Mouse (Mus musculus): Measurements from ENCODE around the gene Apof. TPM values are rescaled to one million over a fixed set of nuclear protein-coding genes. Genes with fewer than 3 reads are reported as not detected.

Apof gene
- not detected in 2 replicates for polyA plus RNA-seq (2014; fragmentation: Nextera tagmentation; extraction: Ambion mirVana)

DNA sequence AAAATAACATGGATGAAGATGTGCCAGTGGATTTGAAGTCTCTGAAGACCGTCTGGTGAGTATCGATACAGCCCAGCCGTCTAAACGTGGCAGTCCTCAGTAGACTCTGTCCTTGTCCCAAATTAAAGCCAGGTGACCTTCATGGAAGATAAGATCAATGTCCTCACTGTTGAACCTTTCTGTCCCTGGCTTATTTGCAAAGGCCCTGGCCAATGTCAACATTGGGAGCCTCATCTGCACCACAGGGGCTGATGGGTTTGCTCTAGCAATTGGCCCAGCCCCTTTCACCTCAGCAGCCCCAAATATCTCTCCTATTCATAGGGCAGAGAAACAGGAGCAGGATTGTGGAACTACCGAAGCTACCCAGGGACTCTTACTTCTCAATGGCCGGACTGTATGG, at the start of gene Apof:
Gene Apof, plus strand, starts transcription at position 301 of the 400 bp plus-strand sequence.
- no peaks in the 10 kb centered on the region for H3K9me3 ChIP-seq (ENCODE audit: control insufficient read depth, low read length)
- WGBS, result 87% methylated on average over 6 of the region's 6 CpGs
- no peaks in the 10 kb centered on the region for H3K36me3 ChIP-seq (ENCODE audit: control insufficient read depth, insufficient read depth, low read length)
- H3K4me3 ChIP-seq (ENCODE audit: low read length), result no peak within 1 kb of the TSS
- H3K27me3 ChIP-seq (ENCODE audit: control insufficient read depth, insufficient read depth, low read length), result no peaks in the 10 kb centered on the region
- no peak within 1 kb of the TSS for H3K4me2 ChIP-seq (replicated peaks; ENCODE audit: low read depth, low read length)
- no peaks in the 10 kb centered on the region for H3K4me1 ChIP-seq (ENCODE audit: control insufficient read depth, insufficient read depth, low read length)
- H3K9ac ChIP-seq (ENCODE audit: low read depth, low read length), result no peak within 1 kb of the TSS
- ATAC-seq (ENCODE audit: low FRiP score, low TSS enrichment), result no peak
- no peak within 1 kb of the TSS for H3K27ac ChIP-seq (ENCODE audit: low read depth, low read length)

DNA sequence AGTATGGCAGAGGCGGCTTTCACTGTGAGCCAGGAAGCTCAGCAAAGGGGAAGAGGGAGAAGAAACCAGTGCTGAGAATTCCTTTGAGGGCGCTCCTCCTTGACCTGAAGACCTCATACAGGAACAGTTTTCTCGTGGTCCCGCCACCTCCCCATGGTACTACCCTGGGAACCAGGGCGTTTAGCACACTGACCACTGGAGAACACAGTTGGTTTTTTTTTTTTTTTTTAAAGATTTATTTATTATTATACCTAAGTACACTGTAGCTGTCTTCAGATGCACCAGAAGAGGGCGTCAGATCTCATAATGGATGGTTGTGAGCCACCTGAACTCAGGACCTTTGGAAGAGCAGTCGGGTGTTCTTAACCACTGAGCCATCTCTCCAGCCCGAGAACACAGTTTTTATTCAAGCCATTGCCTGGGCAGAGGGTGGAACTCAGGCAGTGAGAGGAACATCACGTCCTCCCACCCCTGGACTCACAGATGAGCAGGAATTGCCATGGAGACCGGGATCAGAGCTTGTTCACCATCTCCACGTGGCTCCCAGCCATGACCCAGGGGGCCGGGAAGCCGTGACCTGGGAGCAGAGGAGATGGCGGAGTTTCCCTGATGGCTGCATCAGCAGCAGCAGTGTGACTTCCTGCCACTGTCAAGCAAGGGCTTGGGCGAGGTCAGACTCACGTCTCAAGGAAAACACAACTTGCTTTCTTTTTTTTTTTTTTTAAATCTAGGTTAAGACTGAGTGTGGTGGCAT, 46.8 kb upstream of the Apof start:
- H3K27ac ChIP-seq (ENCODE audit: low read depth, low read length), result no peak overlapping the region
- no peaks in the 10 kb centered on the region for H3K36me3 ChIP-seq (ENCODE audit: control insufficient read depth, insufficient read depth, low read length)
- H3K27me3 ChIP-seq (ENCODE audit: control insufficient read depth, insufficient read depth, low read length), result no peaks in the 10 kb centered on the region
- no peak for ATAC-seq (ENCODE audit: low FRiP score, low TSS enrichment)
- WGBS, result 43% methylated on average over 16 of the region's 16 CpGs
- no peak overlapping the region for H3K4me2 ChIP-seq (replicated peaks; ENCODE audit: low read depth, low read length)
- H3K9ac ChIP-seq (ENCODE audit: low read depth, low read length), result no peak overlapping the region
- no peaks in the 10 kb centered on the region for H3K9me3 ChIP-seq (ENCODE audit: control insufficient read depth, low read length)
- H3K4me3 ChIP-seq (ENCODE audit: low read length), result no peak overlapping the region
- no peaks in the 10 kb centered on the region for H3K4me1 ChIP-seq (ENCODE audit: control insufficient read depth, insufficient read depth, low read length)

DNA sequence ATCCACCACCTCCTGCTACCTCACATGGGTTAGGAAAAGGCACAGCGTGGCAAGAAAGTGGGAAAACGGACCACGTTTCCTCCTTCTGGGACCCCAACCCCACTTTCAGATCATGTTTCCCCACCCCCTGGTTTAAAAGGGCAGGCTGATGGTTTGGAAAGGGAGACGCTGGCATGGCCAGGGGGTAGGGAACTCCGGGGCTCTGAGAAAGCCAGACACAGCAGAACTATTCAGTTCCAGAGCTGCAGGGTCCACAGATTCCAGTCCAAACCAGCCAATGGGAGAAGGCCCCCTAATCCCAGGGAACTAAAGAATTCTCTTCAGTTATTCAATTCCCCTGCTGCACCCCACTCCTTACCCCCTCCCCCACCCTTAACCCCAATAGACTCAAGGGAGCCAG, 43.4 kb upstream of the Apof start:
- Histone ChIP-seq H3K9me3 (ENCODE audit: control insufficient read depth, low read length) (no peaks in the 10 kb centered on the region), H3K4me3 (ENCODE audit: low read length) (no peak overlapping the region), H3K9ac (ENCODE audit: low read depth, low read length) (no peak overlapping the region), H3K36me3 (ENCODE audit: control insufficient read depth, insufficient read depth, low read length) (no peaks in the 10 kb centered on the region), H3K4me2 (replicated peaks; ENCODE audit: low read depth, low read length) (no peak overlapping the region), H3K27me3 (ENCODE audit: control insufficient read depth, insufficient read depth, low read length) (no peaks in the 10 kb centered on the region), H3K4me1 (ENCODE audit: control insufficient read depth, insufficient read depth, low read length) (no peaks in the 10 kb centered on the region), H3K27ac (ENCODE audit: low read depth, low read length) (no peak overlapping the region)
- 50% methylated on average over 5 of the region's 5 CpGs for WGBS
- no peak for ATAC-seq (ENCODE audit: low FRiP score, low TSS enrichment)

DNA sequence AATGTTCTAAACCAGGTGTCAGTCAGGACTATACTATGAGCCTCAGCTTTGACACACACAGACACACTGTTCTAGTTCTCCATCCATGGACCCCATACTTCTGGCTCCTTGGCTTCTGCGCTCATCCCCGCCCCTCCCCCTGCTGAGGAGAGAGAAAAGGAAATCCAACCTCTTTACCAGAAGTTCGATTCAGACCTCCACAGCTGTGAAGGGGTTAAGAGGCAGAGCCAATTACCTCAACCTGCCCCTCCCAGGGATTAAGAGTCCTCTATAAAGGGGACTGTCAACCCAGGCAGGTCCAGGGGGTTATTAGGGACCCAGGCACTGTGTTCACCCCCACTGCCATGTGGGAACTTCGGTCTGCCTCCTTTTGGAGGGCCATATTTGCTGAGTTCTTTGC, 42.9 kb upstream of the Apof start, which contains the start of gene Mip:
Gene Mip, plus strand, starts transcription at position 301 of the 400 bp plus-strand sequence.
- ATAC-seq (ENCODE audit: low FRiP score, low TSS enrichment), result no peak

DNA sequence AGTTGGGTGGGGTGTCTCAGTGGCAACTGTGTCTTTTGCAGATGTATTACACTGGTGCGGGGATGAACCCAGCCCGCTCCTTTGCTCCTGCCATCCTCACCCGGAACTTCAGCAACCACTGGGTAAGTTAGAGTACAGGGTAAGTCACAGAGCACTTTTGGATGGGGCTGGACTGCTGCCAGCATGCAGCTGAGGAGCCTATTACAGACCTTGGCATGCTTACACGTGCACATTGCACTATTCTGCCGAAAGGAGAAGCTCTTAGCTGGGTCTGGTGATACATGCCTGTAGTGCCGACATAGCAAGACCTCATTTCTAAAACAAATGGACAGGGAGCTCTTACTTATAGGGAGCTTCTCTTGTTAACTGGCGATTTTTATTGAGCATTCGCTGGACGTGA, 40.9 kb upstream of the Apof start:
- WGBS, result 83% methylated on average over 9 of the region's 9 CpGs
- no peak overlapping the region for H3K27ac ChIP-seq (ENCODE audit: low read depth, low read length)
- peaks cover 6% of the 10 kb centered on the region for H3K4me1 ChIP-seq (ENCODE audit: control insufficient read depth, insufficient read depth, low read length)
- H3K27me3 ChIP-seq (ENCODE audit: control insufficient read depth, insufficient read depth, low read length), result no peaks in the 10 kb centered on the region
- ATAC-seq (ENCODE audit: low FRiP score, low TSS enrichment), result no peak
- no peak overlapping the region for H3K4me3 ChIP-seq (ENCODE audit: low read length)
- H3K9ac ChIP-seq (ENCODE audit: low read depth, low read length), result no peak overlapping the region
- no peaks in the 10 kb centered on the region for H3K36me3 ChIP-seq (ENCODE audit: control insufficient read depth, insufficient read depth, low read length)
- no peak overlapping the region for H3K4me2 ChIP-seq (replicated peaks; ENCODE audit: low read depth, low read length)
- H3K9me3 ChIP-seq (ENCODE audit: control insufficient read depth, low read length), result no peaks in the 10 kb centered on the region

More for the DNA sequence above, 42.9 kb upstream of the Apof start, which contains the start of gene Mip:
- 44% methylated on average over 4 of the region's 4 CpGs for WGBS
- no peaks in the 10 kb centered on the region for H3K4me1 ChIP-seq (ENCODE audit: control insufficient read depth, insufficient read depth, low read length)
- no peaks in the 10 kb centered on the region for H3K36me3 ChIP-seq (ENCODE audit: control insufficient read depth, insufficient read depth, low read length)
- no peaks in the 10 kb centered on the region for H3K9me3 ChIP-seq (ENCODE audit: control insufficient read depth, low read length)
- no peak within 1 kb of the TSS for H3K4me2 ChIP-seq (replicated peaks; ENCODE audit: low read depth, low read length)
- no peak within 1 kb of the TSS for H3K9ac ChIP-seq (ENCODE audit: low read depth, low read length)
- no peaks in the 10 kb centered on the region for H3K27me3 ChIP-seq (ENCODE audit: control insufficient read depth, insufficient read depth, low read length)
- no peak within 1 kb of the TSS for H3K4me3 ChIP-seq (ENCODE audit: low read length)
- H3K27ac ChIP-seq (ENCODE audit: low read depth, low read length), result no peak within 1 kb of the TSS

DNA sequence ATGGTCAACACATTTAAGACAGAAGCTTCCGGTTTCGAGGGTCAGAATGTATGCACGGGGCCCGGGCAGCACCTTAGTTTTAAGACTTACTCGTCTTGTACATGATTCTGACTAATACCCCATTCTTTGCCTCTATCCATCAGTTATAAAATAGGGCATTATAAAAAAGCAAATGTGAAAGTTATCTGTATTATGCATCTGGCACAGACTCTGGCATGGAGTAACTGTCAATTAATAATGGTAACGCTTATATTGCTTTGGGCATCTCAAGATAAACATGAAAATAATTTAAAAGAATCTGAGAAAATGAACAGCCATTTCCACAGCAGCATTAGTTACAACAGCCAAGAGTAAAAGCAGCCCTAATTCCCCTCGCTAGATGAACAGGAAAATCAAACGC, 40.5 kb upstream of the Apof start:
- Histone ChIP-seq H3K9ac (ENCODE audit: low read depth, low read length) (no peak overlapping the region), H3K9me3 (ENCODE audit: control insufficient read depth, low read length) (no peaks in the 10 kb centered on the region), H3K27ac (ENCODE audit: low read depth, low read length) (no peak overlapping the region), H3K27me3 (ENCODE audit: control insufficient read depth, insufficient read depth, low read length) (no peaks in the 10 kb centered on the region), H3K4me2 (replicated peaks; ENCODE audit: low read depth, low read length) (no peak overlapping the region), H3K4me3 (ENCODE audit: low read length) (no peak overlapping the region), H3K4me1 (ENCODE audit: control insufficient read depth, insufficient read depth, low read length) (peaks cover 6% of the 10 kb centered on the region), H3K36me3 (ENCODE audit: control insufficient read depth, insufficient read depth, low read length) (no peaks in the 10 kb centered on the region)
- ATAC-seq (ENCODE audit: low FRiP score, low TSS enrichment), result no peak
- WGBS, result 89% methylated on average over 8 of the region's 8 CpGs

DNA sequence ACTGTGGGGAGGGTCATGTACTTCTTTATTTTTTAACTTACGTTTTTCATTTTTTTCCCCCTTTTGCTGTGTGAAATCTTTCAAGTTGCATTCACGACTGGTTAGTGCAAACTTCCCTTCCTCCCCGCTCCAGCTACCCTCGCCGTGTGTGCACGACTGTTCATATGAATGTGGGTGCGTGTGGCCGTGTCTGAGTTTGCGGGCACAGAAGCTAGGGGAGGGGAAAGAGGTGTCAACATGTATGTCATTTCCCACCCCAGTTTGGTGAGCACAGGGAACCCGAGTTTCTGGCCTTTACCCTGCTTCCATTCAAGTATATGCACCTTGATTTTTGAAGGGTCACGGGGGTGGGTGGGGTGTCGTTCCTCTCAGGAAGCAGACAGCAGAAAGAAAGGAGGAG, 37.9 kb upstream of the Apof start:
- no peak overlapping the region; the same call in 1 of the 2 replicates for H3K4me2 ChIP-seq (replicated peaks; ENCODE audit: low read depth, low read length)
- ATAC-seq (ENCODE audit: low FRiP score, low TSS enrichment), result no peak
- no peak overlapping the region for H3K27ac ChIP-seq (ENCODE audit: low read depth, low read length)
- no peak overlapping the region for H3K4me3 ChIP-seq (ENCODE audit: low read length)
- WGBS, result 72% methylated on average over 12 of the region's 12 CpGs
- H3K27me3 ChIP-seq (ENCODE audit: control insufficient read depth, insufficient read depth, low read length), result no peaks in the 10 kb centered on the region
- peaks cover 8% of the 10 kb centered on the region; the same call in 1 of the 2 replicates for H3K36me3 ChIP-seq (ENCODE audit: control insufficient read depth, insufficient read depth, low read length)
- peaks cover 6% of the 10 kb centered on the region for H3K4me1 ChIP-seq (ENCODE audit: control insufficient read depth, insufficient read depth, low read length)
- H3K9ac ChIP-seq (ENCODE audit: low read depth, low read length), result peak overlapping the region; percentile 82; the same call in 1 of the 2 replicates
- H3K9me3 ChIP-seq (ENCODE audit: control insufficient read depth, low read length), result no peaks in the 10 kb centered on the region

DNA sequence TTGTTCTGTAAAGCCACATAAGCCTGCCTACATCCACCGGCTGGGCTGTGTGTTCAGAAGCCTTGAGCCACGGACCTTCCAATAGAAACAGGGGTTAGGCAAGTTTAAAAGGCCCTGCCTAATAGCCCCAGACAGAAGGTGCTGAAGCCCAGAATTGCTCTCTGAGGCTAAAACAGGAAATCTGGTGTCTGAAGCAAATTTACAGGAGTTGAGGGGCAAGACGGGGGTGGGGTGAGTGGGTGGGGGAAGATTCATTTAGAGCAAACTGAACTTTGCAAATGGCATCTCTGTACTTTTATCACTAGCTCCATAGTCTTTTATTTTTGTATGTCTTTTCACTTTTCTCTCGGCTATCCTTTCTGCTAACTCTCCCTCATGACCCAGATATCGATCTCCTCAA, 37.3 kb upstream of the Apof start:
- Histone ChIP-seq H3K4me3 (ENCODE audit: low read length) (peak overlapping the region; percentile 85), H3K27ac (ENCODE audit: low read depth, low read length) (peak overlapping the region; percentile 96; the same call in 1 of the 2 replicates), H3K4me1 (ENCODE audit: control insufficient read depth, insufficient read depth, low read length) (peaks cover 6% of the 10 kb centered on the region), H3K9ac (ENCODE audit: low read depth, low read length) (peak overlapping the region; percentile 82; the same call in 1 of the 2 replicates), H3K9me3 (ENCODE audit: control insufficient read depth, low read length) (no peaks in the 10 kb centered on the region), H3K27me3 (ENCODE audit: control insufficient read depth, insufficient read depth, low read length) (no peaks in the 10 kb centered on the region), H3K36me3 (ENCODE audit: control insufficient read depth, insufficient read depth, low read length) (peaks cover 8% of the 10 kb centered on the region; the same call in 1 of the 2 replicates), H3K4me2 (replicated peaks; ENCODE audit: low read depth, low read length) (peak overlapping the region; percentile 71)
- ATAC-seq (ENCODE audit: low FRiP score, low TSS enrichment), result no peak
- WGBS, result 4% methylated on average over 5 of the region's 5 CpGs

DNA sequence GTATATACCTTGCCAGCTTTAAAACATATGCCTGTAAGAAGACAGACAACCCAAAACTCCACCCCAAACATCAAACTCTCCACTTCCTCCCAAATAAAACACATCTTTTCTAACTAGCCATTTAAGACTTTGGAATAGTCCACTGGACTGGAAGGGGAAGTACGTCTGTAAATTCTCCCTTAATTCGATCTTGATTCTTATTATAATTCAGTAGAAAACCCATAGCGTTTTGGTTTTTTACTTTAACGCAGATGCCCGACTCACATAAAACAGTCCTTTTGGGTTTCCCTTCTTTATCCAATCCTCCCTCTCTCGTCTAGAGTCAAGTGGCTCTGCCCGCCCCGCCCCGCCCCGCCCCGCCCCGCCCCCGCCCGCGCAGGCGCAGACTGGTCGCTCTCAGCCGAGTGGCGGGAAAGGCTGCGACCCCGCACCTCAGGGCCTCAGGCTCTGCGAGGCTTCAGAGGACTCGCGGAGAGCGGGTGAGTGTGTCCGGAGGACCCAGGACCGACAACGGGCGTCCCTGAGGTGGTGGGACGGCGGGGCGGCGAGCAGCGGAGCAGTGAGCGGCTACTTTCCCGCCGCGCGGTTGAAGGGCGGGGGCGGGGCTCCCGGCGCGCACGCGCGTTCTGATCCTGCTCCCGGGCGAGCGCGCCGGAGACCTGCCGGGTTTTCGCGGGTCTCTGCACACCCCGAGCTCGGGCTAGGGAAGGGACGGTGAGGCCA, 36.6 kb upstream of the Apof start, which contains the start of gene Timeless:
Gene Timeless, plus strand, starts transcription at position 369 of the 723 bp plus-strand sequence.
- Histone ChIP-seq H3K9ac (ENCODE audit: low read depth, low read length) (peak within 1 kb of the TSS; percentile 82), H3K27ac (ENCODE audit: low read depth, low read length) (peak within 1 kb of the TSS; percentile 96), H3K27me3 (ENCODE audit: control insufficient read depth, insufficient read depth, low read length) (no peaks in the 10 kb centered on the region), H3K4me2 (replicated peaks; ENCODE audit: low read depth, low read length) (peak within 1 kb of the TSS; percentile 71), H3K4me3 (ENCODE audit: low read length) (peak within 1 kb of the TSS; percentile 85), H3K4me1 (ENCODE audit: control insufficient read depth, insufficient read depth, low read length) (peaks cover 6% of the 10 kb centered on the region), H3K36me3 (ENCODE audit: control insufficient read depth, insufficient read depth, low read length) (peaks cover 8% of the 10 kb centered on the region; the same call in 1 of the 2 replicates), H3K9me3 (ENCODE audit: control insufficient read depth, low read length) (no peaks in the 10 kb centered on the region)
- peak; percentile 93 for ATAC-seq (ENCODE audit: low FRiP score, low TSS enrichment)
- WGBS, result under 1% methylated on average over 55 of the region's 58 CpGs

All from kidney, embryonic 14.5 days (tissue).